Mouse (Mus musculus) retina, adult 2 months (tissue): ENCODE measurements around the gene Gm10334.
"Not testable (repeated sequence)": the region's sequence is repeated elsewhere in the genome, so short reads cannot be mapped to it uniquely, and the experiment has no call there.

ENCODE experiments used
- DNase-seq: peaks from one replicate; pipeline ENCODE4 v3.0.0-alpha.2; 2012; ENCODE audit warnings: low read depth, low spot score

Gm10334 gene

GRCm38 (mm10) chr6:41446045-41446444 lies at the start of gene Gm10334:
TSS of gene Gm10334 (minus strand) at chr6:41446145.
- DNase-seq = not testable (repeated sequence)

DNA sequence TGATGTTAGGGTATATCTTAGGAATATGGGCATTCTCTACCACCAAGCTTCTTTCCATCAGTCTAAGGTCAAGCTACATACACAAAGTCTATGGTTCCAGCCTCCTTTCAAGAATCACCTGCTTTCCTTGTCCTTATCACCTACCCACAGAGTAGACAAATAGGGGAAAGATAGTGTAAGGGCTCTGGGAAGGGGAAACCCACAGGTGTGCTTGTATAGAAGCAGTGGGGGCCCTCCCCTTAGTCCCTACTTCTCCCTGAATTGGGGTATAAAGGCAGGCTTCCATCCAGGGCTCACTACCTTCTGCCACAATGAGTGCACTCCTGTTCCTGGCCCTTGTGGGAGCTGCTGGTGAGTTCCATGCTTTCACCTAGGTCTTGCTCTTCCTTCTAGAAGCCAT lies 12.7 kb upstream of the Gm10334 start, which contains the start of gene Prss1:
Gene Prss1, plus strand, starts transcription at position 301 of the 400 bp plus-strand sequence.
- DNase-seq = not testable (repeated sequence)

DNA sequence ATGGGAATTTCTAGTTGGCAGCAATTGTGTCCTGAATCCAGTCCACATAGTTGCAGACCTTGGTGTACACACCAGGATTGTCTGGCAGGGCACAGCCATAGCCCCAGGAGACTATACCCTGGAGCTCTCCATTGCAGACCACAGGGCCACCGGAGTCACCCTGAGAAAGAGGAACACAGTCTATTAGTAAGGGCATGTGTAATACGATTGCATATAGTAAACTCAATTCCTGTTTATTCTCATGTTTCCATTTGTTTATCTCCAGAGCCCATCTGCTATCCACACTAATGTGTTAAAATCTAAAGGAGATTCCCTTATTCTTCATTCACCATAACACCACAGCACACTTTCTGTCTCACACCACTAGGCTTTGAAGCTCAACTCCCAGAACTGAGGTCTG lies 3.7 kb downstream of the Gm10334 start:
- DNase-seq = not testable (repeated sequence)
